Mouse (Mus musculus) erythroblast, embryonic 14.5 days (primary cell): ENCODE measurements around the gene 4933424G06Rik. TPM values are rescaled to one million over a fixed set of nuclear protein-coding genes. Genes with fewer than 3 reads are reported as not detected.

Experiments used
- H3K27me3 ChIP-seq: 2 replicates; pipeline ENCODE4 v1.6.1; 2012; ENCODE audit warnings: inconsistent platforms; ENCODE audit not compliant: control insufficient read depth
- H3K36me3 ChIP-seq: 2 replicates; pipeline ENCODE4 v1.6.1; 2012; ENCODE audit warnings: mild to moderate bottlenecking, inconsistent platforms; ENCODE audit not compliant: control insufficient read depth
- H3K4me1 ChIP-seq: 2 replicates; pipeline ENCODE4 v1.6.1; 2012; ENCODE audit warnings: inconsistent platforms; ENCODE audit not compliant: control insufficient read depth
- H3K4me3 ChIP-seq: replicated peaks from 2 replicates; pipeline ENCODE3; 2012; ENCODE audit warnings: moderate library complexity, mild to moderate bottlenecking, inconsistent platforms
- H3K9me3 ChIP-seq: 2 replicates; pipeline ENCODE4 v1.6.1; 2012; ENCODE audit warnings: low read length, inconsistent platforms, mixed read lengths; ENCODE audit not compliant: control insufficient read depth
- GATA1 ChIP-seq: IDR thresholded peaks from 2 replicates; pipeline ENCODE4 v1.6.1; 2012; ENCODE audit warnings: low read length, inconsistent platforms, mixed read lengths
- TAL1 ChIP-seq: IDR thresholded peaks from 3 replicates; pipeline ENCODE4 v1.6.1; 2012; ENCODE audit warnings: low read length, inconsistent platforms, mixed read lengths
- polyA plus RNA-seq: library from polyadenylated mRNA; stranded (reverse); fragments of >175 nt; gene quantifications from 2 replicates; pipeline ENCODE4 v1.2.3, GENCODE M21; 2012

The 4933424G06Rik gene
- polyA plus RNA-seq, 1 experiment = not detected

- Histone ChIP-seq H3K4me1 (peaks cover 4% of the 10 kb centered on the region), H3K36me3 (no peaks in the 10 kb centered on the region), H3K4me3 (no peak overlapping the region), H3K27me3 (peaks cover 9% of the 10 kb centered on the region), H3K9me3 (no peaks in the 10 kb centered on the region)
- TF ChIP-seq TAL1 = no peak
- TF ChIP-seq GATA1 = no peak
Measured at GRCm38 (mm10) chr1:36772198-36772934, 62.4 kb downstream of the 4933424G06Rik start.

- Histone ChIP-seq H3K4me3 (no peak overlapping the region), H3K36me3 (no peaks in the 10 kb centered on the region), H3K27me3 (peaks cover 7% of the 10 kb centered on the region), H3K4me1 (peaks cover 11% of the 10 kb centered on the region), H3K9me3 (no peaks in the 10 kb centered on the region)
- TF ChIP-seq TAL1 (no peak), GATA1 (no peak)
Measured at GRCm38 (mm10) chr1:36780793-36781192, 70.8 kb downstream of the 4933424G06Rik start.

GRCm38 (mm10) chr1:36782476-36782875, 72.5 kb downstream of the 4933424G06Rik start:
- no peak for TF ChIP-seq TAL1
- TF ChIP-seq GATA1 = no peak

GRCm38 (mm10) chr1:36784365-36785134, 74.6 kb downstream of the 4933424G06Rik start:
- H3K36me3 ChIP-seq = no peaks in the 10 kb centered on the region; the same call in 1 of the 2 replicates
- H3K9me3 ChIP-seq = peaks cover 2% of the 10 kb centered on the region; the same call in 1 of the 2 replicates
- no peak overlapping the region for H3K4me3 ChIP-seq

More at GRCm38 (mm10) chr1:36782476-36782875, 72.5 kb downstream of the 4933424G06Rik start:
- Histone ChIP-seq H3K27me3 (peaks cover 7% of the 10 kb centered on the region), H3K4me3 (no peak overlapping the region), H3K9me3 (peaks cover 2% of the 10 kb centered on the region; the same call in 1 of the 2 replicates), H3K4me1 (peaks cover 12% of the 10 kb centered on the region), H3K36me3 (no peaks in the 10 kb centered on the region)

GRCm38 (mm10) chr1:36785238-36785641, 75.3 kb downstream of the 4933424G06Rik start:
- H3K9me3 ChIP-seq = peaks cover 2% of the 10 kb centered on the region; the same call in 1 of the 2 replicates
- H3K4me3 ChIP-seq = no peak overlapping the region
- H3K36me3 ChIP-seq = peaks cover 6% of the 10 kb centered on the region
- TF ChIP-seq TAL1 (no peak), GATA1 (no peak)
- H3K27me3 ChIP-seq = peaks cover 7% of the 10 kb centered on the region
- peaks cover 14% of the 10 kb centered on the region for H3K4me1 ChIP-seq

More at GRCm38 (mm10) chr1:36784365-36785134, 74.6 kb downstream of the 4933424G06Rik start:
- H3K27me3 ChIP-seq = peaks cover 7% of the 10 kb centered on the region
- TF ChIP-seq GATA1 (no peak), TAL1 (no peak)
- peaks cover 14% of the 10 kb centered on the region for H3K4me1 ChIP-seq

- TF ChIP-seq TAL1 (no peak), GATA1 (no peak)
- Histone ChIP-seq H3K9me3 (peaks cover 2% of the 10 kb centered on the region; the same call in 1 of the 2 replicates), H3K36me3 (peaks cover 16% of the 10 kb centered on the region), H3K27me3 (peaks cover 7% of the 10 kb centered on the region), H3K4me3 (no peak overlapping the region), H3K4me1 (peaks cover 14% of the 10 kb centered on the region)
Measured at GRCm38 (mm10) chr1:36786377-36786776, 76.4 kb downstream of the 4933424G06Rik start.

- Histone ChIP-seq H3K9me3 (peaks cover 2% of the 10 kb centered on the region; the same call in 1 of the 2 replicates), H3K27me3 (peaks cover 7% of the 10 kb centered on the region), H3K4me3 (no peak overlapping the region), H3K36me3 (peaks cover 46% of the 10 kb centered on the region), H3K4me1 (peaks cover 8% of the 10 kb centered on the region)
- TF ChIP-seq TAL1 (no peak), GATA1 (no peak)
Measured at GRCm38 (mm10) chr1:36789416-36789815, 79.5 kb downstream of the 4933424G06Rik start.

- TF ChIP-seq TAL1 = no peak
- no peak for TF ChIP-seq GATA1
- Histone ChIP-seq H3K4me3 (no peak overlapping the region), H3K4me1 (no peaks in the 10 kb centered on the region), H3K9me3 (no peaks in the 10 kb centered on the region), H3K36me3 (peaks cover 100% of the 10 kb centered on the region), H3K27me3 (no peaks in the 10 kb centered on the region)
Measured at GRCm38 (mm10) chr1:36796711-36797110, 86.8 kb downstream of the 4933424G06Rik start.

- TF ChIP-seq TAL1 (no peak), GATA1 (no peak)
- no peaks in the 10 kb centered on the region for H3K9me3 ChIP-seq
- H3K4me3 ChIP-seq = no peak overlapping the region
- H3K36me3 ChIP-seq = peaks cover 100% of the 10 kb centered on the region
- no peaks in the 10 kb centered on the region for H3K4me1 ChIP-seq
- H3K27me3 ChIP-seq = no peaks in the 10 kb centered on the region
Measured at GRCm38 (mm10) chr1:36797481-36797880, 87.5 kb downstream of the 4933424G06Rik start.
